Mouse (Mus musculus): Measurements from ENCODE around the gene Ldlr. TPM values are rescaled to one million over a fixed set of nuclear protein-coding genes. Genes with fewer than 3 reads are reported as not detected.

Gene Ldlr
- polyA plus RNA-seq, 1 experiment = 11.2 TPM

Other genes with a start within 250 kb of the Ldlr start
- gene Tmed1, start 213.2 kb upstream of the Ldlr start, polyA plus RNA-seq (2012; ENCODE audit: insufficient read depth, insufficient read length, missing spikeins) = 19.3 and 24.6 TPM in 2 replicates
- 2.1 and 2.6 TPM in 2 replicates for gene AB124611, start 197.3 kb upstream of the Ldlr start, polyA plus RNA-seq (2012; ENCODE audit: insufficient read depth, insufficient read length, missing spikeins)
- gene Carm1, start 176.6 kb upstream of the Ldlr start, polyA plus RNA-seq (2012; ENCODE audit: insufficient read depth, insufficient read length, missing spikeins) = 20.7 and 22.0 TPM in 2 replicates
- 30.3 and 31.1 TPM in 2 replicates for gene Timm29, start 130.8 kb upstream of the Ldlr start, polyA plus RNA-seq (2012; ENCODE audit: insufficient read depth, insufficient read length, missing spikeins)
- gene Yipf2, start 130.7 kb upstream of the Ldlr start, polyA plus RNA-seq (2012; ENCODE audit: insufficient read depth, insufficient read length, missing spikeins) = 12.7 and 14.6 TPM in 2 replicates
- gene Smarca4, start 107.3 kb upstream of the Ldlr start, polyA plus RNA-seq (2012; ENCODE audit: insufficient read depth, insufficient read length, missing spikeins) = 24.3 and 26.2 TPM in 2 replicates
- gene Spc24, start 36.8 kb downstream of the Ldlr start, polyA plus RNA-seq (2012; ENCODE audit: insufficient read depth, insufficient read length, missing spikeins) = not detected in 2 replicates
- gene Kank2, start 75.3 kb downstream of the Ldlr start, polyA plus RNA-seq (2012; ENCODE audit: insufficient read depth, insufficient read length, missing spikeins) = 19.7 and 29.7 TPM in 2 replicates
- 54.2 and 167 TPM in 2 replicates for gene Angptl8, start 112.0 kb downstream of the Ldlr start, polyA plus RNA-seq (2012; ENCODE audit: insufficient read depth, insufficient read length, missing spikeins)
- gene Dock6, start 129.2 kb downstream of the Ldlr start, polyA plus RNA-seq (2012; ENCODE audit: insufficient read depth, insufficient read length, missing spikeins) = 6.9 and 9.5 TPM in 2 replicates
- 23.0 and 31.2 TPM in 2 replicates for gene Rab3d, start 194.7 kb downstream of the Ldlr start, polyA plus RNA-seq (2012; ENCODE audit: insufficient read depth, insufficient read length, missing spikeins)
- 3.7 and 4.3 TPM in 2 replicates for gene Ccdc159, start 204.0 kb downstream of the Ldlr start, polyA plus RNA-seq (2012; ENCODE audit: insufficient read depth, insufficient read length, missing spikeins)
- gene Tmem205, start 204.1 kb downstream of the Ldlr start, polyA plus RNA-seq (2012; ENCODE audit: insufficient read depth, insufficient read length, missing spikeins) = 204 and 213 TPM in 2 replicates
- gene Plppr2, start 213.6 kb downstream of the Ldlr start, polyA plus RNA-seq (2012; ENCODE audit: insufficient read depth, insufficient read length, missing spikeins) = 1.9 and 2.0 TPM in 2 replicates
- gene Swsap1, start 232.3 kb downstream of the Ldlr start, polyA plus RNA-seq (2012; ENCODE audit: insufficient read depth, insufficient read length, missing spikeins) = 11.6 and 15.4 TPM in 2 replicates
- 1.3 and 1.7 TPM in 2 replicates for gene Epor, start 240.0 kb downstream of the Ldlr start, polyA plus RNA-seq (2012; ENCODE audit: insufficient read depth, insufficient read length, missing spikeins)